Mouse (Mus musculus): ENCODE measurements around the gene Fgf13.

Fgf13 gene

DNA sequence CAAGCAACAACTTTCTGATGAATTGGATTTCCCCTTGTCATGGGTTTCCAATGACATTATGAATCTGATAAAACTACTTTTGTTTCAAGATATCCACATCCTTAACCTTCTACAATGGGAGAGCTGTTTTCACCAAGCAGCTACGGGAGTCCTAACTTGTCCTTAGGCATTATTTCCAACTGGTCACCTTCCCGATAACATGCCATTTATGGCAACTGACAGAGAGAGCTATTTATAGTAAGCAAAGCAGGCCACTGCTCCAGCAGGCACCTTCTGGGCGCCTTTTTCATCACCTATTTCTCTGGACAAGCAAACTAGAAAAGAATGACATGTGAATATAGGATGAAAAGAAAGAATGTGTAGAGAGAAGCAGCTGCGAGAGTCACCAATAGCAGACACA lies 385.5 kb downstream of the Fgf13 start:
- DNase-seq, result no peak

DNA sequence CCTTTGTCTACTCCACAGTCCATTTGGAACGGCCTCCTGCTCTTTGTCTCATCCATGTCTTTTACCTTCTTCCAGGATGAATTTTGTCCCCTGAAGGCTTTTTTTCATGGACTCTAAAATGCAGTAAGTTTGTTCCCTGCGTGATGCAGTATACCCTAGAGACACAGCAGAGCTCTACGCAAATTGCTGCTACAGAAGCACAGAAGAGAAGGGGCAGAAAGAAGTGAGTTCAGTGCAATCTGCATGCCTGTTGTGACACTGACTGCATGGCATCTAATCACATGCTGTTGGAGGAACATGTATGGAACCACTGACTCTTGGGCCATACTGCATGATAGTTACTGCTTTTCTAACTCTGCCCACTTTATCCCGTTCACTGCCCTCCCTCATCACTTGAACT lies 388.2 kb downstream of the Fgf13 start:
- DNase-seq, result no peak

DNA sequence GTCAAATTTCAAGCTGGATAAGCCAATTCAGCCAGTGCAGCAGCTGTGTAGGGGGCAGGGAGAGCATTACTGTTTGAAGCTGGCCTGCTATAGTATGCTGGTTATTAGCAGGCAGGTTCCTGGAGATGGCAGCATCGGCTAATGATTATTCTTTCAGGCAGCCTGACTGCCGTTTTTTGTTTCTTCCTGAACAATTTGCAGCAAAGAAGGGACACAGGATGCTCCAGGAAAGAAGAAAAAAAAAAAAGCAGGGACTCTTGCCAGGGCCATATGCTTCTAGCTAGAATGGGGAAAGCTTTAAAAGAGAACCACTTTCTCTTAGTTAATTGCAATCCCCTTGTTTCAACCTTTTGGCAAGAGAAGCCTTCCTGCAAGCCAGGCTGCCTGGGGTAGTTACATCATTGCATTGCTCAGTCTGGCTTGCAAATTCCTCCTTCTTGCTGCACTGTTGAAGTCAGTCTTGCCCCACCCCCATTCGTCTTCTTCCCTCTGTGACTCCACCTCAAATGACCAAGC lies 388.7 kb downstream of the Fgf13 start:
- no peak for DNase-seq

DNA sequence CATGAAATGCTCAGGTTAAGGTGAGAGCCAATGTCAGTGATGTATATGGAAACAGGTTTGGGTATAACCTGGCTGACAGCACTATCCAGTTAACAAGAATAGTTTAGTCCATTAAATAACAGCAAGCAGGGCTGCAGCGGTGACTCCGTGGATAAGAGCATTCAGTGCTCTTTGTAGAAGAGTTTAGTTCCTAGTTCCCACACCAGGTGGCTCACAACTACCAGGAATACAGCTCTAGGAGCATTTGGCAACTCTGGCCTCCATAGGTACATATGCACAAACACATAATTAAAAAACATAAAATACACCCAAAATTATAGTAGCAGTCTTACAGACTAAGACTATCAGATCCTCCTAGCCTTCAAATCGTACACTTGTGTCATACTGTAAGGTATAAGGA lies 390.2 kb downstream of the Fgf13 start:
- no peak for DNase-seq

DNA sequence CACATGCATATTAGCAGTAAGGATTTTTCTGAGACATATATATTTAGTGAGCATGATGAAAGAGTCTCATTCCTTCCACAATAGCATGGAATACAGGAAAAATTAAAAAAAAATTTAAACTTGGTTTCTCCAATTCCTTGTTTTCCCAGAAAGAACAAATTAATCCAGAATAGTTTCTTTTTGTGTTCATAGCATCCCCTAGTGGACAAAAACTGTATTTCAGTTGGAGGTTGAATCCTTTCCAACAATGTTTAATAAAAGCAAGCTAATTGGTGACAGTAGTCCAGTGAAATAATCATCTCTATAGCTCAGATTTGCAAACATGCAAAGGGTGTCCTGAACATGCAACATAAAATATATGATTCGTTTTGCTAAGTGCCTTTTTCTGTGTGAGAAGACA lies 395.7 kb downstream of the Fgf13 start:
- no peak for DNase-seq

DNA sequence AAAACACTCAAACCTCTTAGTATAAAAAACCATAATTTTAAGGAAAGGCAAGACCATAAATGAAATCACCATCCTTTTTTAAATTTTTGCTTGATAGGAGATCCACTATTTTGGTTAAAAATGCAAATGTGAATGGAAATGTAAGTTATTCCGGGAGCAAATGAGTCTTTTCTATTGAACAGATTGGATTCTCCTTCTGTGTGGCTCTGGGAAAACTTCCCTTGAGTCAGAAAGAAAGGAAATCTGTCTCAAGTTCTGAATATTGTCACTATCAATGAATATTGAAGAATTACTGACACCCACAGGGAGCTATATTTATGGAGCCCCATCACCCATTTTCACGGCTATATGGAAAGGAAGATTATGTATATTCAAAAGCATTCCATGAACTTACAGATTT lies 401.1 kb downstream of the Fgf13 start:
- DNase-seq, result no peak

DNA sequence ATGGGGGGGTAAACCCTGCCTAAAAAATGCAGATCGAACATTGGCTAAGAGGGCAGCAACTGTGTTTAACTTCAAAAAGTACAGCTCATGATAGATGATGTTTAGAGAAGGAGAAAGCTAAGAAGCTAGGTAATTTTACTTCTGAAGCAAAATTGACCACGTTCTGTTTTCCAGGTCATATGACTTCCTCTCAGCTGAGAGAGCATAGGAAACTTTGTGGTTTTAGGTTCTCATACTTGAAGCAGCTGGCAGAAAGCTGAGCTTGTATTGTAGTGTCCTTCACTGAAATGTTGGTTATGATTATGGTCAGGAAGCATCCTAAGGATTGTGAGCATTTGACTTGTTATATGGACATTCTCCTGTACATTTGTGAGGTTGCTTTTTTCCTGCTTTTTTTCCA lies 425.9 kb downstream of the Fgf13 start:
- no peak for DNase-seq

DNA sequence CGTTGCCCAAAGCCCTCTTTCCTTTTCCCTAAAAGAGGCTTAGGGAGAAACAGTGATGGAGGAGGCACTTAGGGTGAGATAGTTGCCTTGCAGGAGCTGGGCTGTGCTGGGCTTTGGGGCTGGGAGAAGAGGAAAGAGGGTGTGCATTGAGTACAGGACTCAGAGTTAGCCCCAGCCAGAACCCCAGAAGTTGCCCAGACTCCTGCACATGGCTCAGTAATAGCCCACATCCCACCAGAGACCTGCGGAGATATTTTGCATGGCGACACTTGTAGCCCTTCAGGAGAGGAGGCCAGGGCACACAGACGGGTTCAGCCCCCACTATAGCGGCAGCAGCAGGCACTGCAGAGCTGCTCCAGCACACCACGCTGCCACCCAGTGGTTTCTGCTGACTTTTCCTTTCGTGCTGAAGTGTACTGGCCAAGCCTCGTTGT lies 432.9 kb downstream of the Fgf13 start:
- peak; percentile 26 to 36 for DNase-seq

DNA sequence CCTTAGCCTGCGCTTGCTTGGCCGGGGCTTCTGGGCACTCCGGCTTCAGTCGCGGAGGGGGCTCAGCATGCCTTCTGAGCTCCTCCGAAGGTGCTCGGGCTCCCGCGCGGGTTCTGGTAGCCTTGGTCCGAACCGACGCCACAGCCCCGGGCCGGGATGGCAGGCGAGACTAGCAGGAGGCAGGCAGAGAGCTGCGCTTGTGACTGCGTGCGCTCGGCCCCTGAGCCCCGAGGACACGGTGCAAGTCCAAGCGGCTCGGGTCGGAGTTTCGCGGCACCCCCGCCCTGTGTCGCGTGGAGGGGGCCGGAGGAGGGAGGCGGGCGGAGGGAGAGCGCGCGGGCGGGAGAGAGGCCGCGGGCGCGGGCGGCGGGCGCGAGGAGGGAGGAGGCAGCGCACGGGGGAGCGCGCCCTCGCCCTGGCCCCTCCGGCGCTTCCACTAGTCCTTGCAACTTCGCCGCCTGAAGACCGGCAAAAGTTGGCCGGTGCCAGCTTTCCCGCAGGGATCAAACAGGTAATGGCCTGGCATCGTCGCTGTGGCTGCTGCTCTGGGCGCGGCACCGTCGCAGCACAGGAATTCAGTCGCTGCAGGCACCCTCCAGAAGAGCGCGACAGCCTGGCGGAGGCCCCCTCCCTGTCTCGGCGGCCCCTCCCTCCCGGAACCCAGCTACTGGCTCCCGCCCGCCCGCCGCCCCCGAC lies 433.6 kb downstream of the Fgf13 start:
- peak; percentile 30 to 31 for DNase-seq

DNA sequence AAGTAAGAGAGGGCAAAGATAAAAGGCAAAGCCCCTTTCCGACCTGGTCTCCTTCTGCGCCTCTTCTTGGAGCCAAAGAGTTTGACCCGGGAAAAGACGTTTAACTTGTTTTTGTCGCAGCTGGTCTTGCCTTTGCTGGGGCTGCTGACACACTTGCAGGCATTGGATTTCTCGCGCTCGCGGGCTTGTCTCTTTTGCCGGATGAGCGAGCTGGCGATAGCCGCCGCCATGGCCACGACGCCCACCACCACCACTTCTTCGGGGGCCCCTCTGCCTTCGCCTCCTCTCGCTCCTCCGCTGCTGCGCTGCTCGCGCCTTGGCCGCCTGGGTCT lies 434.1 kb downstream of the Fgf13 start:
- DNase-seq, result no peak

DNA sequence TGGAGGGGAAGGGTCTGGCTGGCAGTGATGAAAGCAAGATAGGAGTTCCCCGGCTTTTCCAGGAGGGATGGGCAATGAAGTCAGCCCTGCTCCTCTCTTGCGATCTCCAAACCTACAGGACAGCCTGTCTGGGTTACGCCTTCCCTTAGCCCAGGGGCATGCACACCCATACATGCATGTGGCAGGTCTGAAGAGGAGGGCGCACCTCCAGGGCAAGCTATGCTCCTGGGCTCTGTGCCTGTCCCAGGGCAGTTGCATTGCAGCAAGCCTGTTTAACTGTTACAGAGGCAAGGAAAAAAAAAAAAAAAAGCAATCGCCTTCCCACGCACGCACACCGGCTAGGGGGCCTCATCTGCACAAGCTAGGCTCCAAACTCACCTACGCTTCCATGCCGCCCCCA lies 434.5 kb downstream of the Fgf13 start:
- DNase-seq, result peak; percentile 5 to 13

DNA sequence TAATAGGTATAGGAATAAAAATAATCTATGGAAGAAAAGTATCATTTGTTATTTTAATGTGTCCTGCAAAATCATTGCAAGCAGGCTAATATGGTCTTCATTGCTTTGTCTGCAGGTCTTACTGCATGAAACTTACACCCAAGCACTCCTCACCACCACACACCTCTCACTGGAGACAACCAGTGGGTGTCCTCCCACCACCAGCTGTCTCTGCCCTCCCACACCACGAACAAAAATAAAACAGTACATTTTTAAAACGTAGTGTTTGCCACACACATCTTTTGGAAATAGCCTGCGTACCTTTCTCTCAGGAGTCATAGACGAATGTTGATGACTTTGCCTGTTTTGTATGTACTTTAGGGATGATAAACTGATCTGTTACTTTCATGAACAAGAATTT lies 441.2 kb downstream of the Fgf13 start:
- no peak for DNase-seq

DNA sequence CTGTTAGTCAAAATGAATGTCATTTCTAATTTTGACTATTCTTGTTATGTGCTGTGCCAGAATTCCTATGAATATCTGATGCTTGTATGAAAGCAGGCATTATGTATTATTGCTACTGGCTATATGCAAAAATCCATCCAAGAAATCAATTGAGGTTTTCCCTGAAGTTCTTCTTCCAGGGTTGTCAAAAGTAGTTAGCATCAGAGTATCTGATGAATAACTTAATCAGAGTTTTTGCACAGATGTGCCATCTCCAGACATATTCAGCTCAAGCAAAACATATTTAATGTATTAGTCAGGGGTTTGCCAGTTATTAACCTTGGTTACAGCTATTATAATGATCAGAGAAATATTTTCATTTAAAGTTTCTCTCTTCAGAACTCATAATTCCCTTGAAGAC lies 454.7 kb downstream of the Fgf13 start:
- no peak for DNase-seq

DNA sequence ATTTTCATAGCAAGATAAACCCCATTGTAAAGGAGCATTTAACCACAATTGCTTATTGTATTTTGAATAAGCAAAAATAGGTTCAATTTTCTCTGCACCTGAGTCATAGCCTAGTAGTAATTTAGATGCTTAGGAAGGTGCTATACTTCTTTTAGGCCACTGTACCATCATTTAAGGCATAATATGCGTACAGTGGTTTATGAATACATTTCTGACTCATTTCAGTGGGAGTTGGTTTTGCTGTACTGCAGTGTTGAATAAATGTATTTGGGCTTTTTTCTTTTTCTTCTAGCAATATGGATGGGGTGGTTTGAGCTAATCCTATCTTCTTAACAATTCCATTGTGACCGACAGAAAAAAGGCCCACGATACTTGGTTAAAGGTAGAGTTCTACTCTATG lies 481.9 kb downstream of the Fgf13 start:
- DNase-seq, result no peak

DNA sequence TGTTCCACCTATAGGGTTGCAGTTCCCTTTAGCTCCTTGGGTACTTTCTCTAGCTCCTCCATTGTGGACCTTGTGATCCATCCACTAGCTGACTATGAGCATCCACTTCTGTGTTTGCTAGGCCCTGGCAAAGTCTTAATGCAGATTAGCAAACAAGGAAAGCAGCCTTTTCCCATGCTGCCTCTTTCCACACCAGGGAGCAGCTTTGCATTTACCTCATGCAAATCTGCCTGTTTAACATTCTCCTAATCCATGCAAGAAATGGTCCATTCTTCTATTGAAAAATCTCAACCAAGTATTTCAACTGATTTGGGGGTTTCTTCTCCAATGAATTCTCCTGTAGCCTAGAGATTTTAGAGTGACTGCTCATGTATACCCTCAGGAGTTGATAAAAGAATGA lies 487.4 kb downstream of the Fgf13 start:
- DNase-seq, result no peak

DNA sequence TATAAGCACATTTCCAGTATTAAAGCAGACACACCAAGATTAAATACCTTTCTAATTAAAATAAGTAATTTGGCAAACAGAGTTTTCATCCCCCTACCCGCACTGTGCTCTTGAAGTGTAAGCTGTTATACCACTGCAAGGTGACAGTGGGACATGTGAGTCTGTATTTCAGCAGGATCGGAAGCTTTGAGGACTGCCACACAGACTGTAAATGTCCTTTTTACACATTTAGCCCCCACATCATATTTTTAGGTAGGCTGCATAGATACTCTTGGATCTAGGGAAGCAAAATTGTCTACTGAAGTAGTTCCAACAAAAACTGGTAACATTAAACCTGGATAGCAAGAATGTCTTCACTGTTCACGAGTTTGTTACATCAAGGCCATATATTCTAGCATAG lies 495.8 kb downstream of the Fgf13 start:
- DNase-seq, result no peak

DNA sequence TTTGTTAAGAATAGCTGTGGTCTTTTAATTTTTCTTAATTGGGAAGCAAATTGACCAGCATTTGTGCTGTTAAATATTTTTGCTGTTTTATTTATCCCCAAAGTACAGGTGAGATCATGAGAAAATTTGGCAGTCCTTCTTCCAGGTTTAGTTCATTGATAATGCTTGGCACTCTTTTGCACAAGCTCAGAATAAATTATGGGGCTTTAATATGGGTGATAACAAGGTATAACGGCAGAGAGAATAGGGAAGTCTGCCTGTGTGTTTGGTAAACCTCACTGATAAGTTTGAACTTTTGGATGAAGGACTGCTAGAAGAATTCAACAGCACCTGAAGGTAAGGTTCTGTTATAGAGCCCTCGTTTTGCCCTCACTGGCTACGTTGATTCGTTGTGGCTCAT lies 504.7 kb downstream of the Fgf13 start:
- DNase-seq, result no peak

DNA sequence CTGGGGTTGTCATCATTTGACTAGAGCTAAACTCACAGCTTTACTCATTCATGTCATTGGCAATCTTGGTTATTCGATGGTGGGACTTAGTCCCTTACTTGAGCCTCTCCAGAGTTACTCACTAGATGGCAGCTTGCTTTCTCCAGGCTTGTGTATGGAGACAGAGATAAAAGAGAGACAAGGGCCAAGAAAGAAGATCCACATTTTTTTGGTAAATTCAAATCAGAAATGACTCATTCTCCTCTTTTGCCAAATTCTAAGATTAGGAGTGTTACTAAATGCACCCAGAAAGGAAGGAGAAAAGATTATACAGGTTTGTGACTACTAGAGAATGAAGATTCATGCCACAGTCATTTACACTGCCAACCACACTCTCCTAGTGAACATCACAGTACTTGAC lies 532.9 kb downstream of the Fgf13 start:
- no peak for DNase-seq

All from thymus, adult 18-20 months (tissue).